Mouse (Mus musculus) intestine, embryonic 15.5 days (tissue): ENCODE measurements around the gene Ints7. TPM values are rescaled to one million over a fixed set of nuclear protein-coding genes. Genes with fewer than 3 reads are reported as not detected.

Experiments used
- ATAC-seq: fragments of 200-750 bp; cut with Nextera tagmentation; 2 replicates; pipeline ENCODE4 v1.8.0; 2017; ENCODE audit warnings: moderate TSS enrichment, moderate library complexity
- H3K27ac ChIP-seq: fragments of 300-500 bp; sonication (generic); 2 replicates; pipeline ENCODE4 v1.5.1; 2015; ENCODE audit warnings: mild to moderate bottlenecking, inconsistent platforms
- H3K27me3 ChIP-seq: fragments of 300-500 bp; sonication (generic); replicated peaks from 2 replicates; pipeline ENCODE4 v1.6.1; 2015; ENCODE audit warnings: inconsistent platforms
- H3K36me3 ChIP-seq: fragments of 300-500 bp; sonication (generic); 2 replicates; pipeline ENCODE4 v1.6.1; 2015; ENCODE audit warnings: inconsistent platforms
- H3K4me1 ChIP-seq: fragments of 300-500 bp; sonication (generic); replicated peaks from 2 replicates; pipeline ENCODE4 v1.6.1; 2015; ENCODE audit warnings: inconsistent platforms
- H3K4me2 ChIP-seq: fragments of 300-500 bp; sonication (generic); replicated peaks from 2 replicates; pipeline ENCODE4 v1.6.1; 2015; ENCODE audit warnings: mild to moderate bottlenecking, inconsistent platforms
- H3K4me3 ChIP-seq: fragments of 300-500 bp; sonication (generic); replicated peaks from 2 replicates; pipeline ENCODE4 v1.5.1; 2015; ENCODE audit warnings: inconsistent platforms
- H3K9ac ChIP-seq: fragments of 300-500 bp; sonication (generic); 2 replicates; pipeline ENCODE4 v1.6.1; 2015; ENCODE audit warnings: inconsistent platforms
- H3K9me3 ChIP-seq: fragments of 300-500 bp; sonication (generic); 2 replicates; pipeline ENCODE4 v1.6.1; 2016; ENCODE audit warnings: inconsistent platforms
- WGBS: fragments of 180-500 bp; shearing (Covaris S2); methylation state at CpG from one replicate; pipeline ENCODE4 v1.1.7; 2015; 5-methylcytosine and 5-hydroxymethylcytosine counted together
- polyA plus RNA-seq: library from polyadenylated mRNA; unstranded; fragments of >200 nt; fragmentation: Nextera tagmentation; extraction: Ambion mirVana; gene quantifications from 2 replicates; pipeline ENCODE4 v1.2.1, GENCODE M21; 2015

Ints7 gene
- polyA plus RNA-seq, 1 experiment from 2014 or later = 44.7 TPM

GRCm38 (mm10) chr1:191668030-191668429 is 92.6 kb downstream of the Ints7 start:
- Histone ChIP-seq H3K4me2 (no peak overlapping the region), H3K27ac (peak overlapping the region; percentile 3; the same call in 1 of the 2 replicates)

More at GRCm38 (mm10) chr1:191668030-191668429, 92.6 kb downstream of the Ints7 start:
- H3K9ac ChIP-seq = no peak overlapping the region
- no peak overlapping the region for H3K4me3 ChIP-seq
- H3K9me3 ChIP-seq = no peaks in the 10 kb centered on the region
- WGBS = 51% methylated on average over 9 of the region's 9 CpGs
- no peaks in the 10 kb centered on the region for H3K36me3 ChIP-seq
- H3K27me3 ChIP-seq = no peaks in the 10 kb centered on the region
- ATAC-seq = peak; percentile 74
- no peaks in the 10 kb centered on the region for H3K4me1 ChIP-seq

Other genes with a start within 250 kb of the Ints7 start
- 16.4 and 16.9 TPM in 2 replicates for gene Tmem206, start 249.7 kb upstream of the Ints7 start, polyA plus RNA-seq
- gene Ppp2r5a, start 172.4 kb upstream of the Ints7 start, polyA plus RNA-seq = 23.7 and 27.0 TPM in 2 replicates
- 33.8 and 38.7 TPM in 2 replicates for gene Dtl, start 92 bp upstream of the Ints7 start, polyA plus RNA-seq
- gene Lpgat1, start 142.2 kb downstream of the Ints7 start, polyA plus RNA-seq = 31.2 and 37.2 TPM in 2 replicates
- gene Nek2, start 245.8 kb downstream of the Ints7 start, polyA plus RNA-seq = 45.6 and 47.6 TPM in 2 replicates